Mouse (Mus musculus): ENCODE data around the gene Syne4. TPM values are rescaled to one million over a fixed set of nuclear protein-coding genes. Genes with fewer than 3 reads are reported as not detected.
A peak's percentile ranks its signal among the peaks of the same experiment; 100 is the strongest.

The Syne4 gene
- polyA plus RNA-seq, 1 experiment: 23.6 TPM

- peaks cover 5% of the 10 kb centered on the region for H3K4me1 ChIP-seq (ENCODE audit: control insufficient read depth, insufficient read depth, low read length)
- TF ChIP-seq CTCF (IDR thresholded peaks at IDR 0.05; ENCODE audit: extremely low read depth, insufficient read depth, low read length) (peak; percentile 96), POLR2A (IDR thresholded peaks at IDR 0.05; ENCODE audit: extremely low read depth, insufficient read depth, low read length) (no peak)
- H3K27ac ChIP-seq (ENCODE audit: insufficient read depth, low read length): no peak overlapping the region
- H3K4me3 ChIP-seq (ENCODE audit: insufficient read depth, low read length): no peak overlapping the region
Measured at GRCm38 (mm10) chr7:30336384-30336783, 21.8 kb downstream of the Syne4 start.

GRCm38 (mm10) chr7:30339432-30340109, 25.0 kb downstream of the Syne4 start:
- Histone ChIP-seq H3K27ac (ENCODE audit: insufficient read depth, low read length) (no peak overlapping the region), H3K4me1 (ENCODE audit: control insufficient read depth, insufficient read depth, low read length) (no peaks in the 10 kb centered on the region), H3K4me3 (ENCODE audit: insufficient read depth, low read length) (no peak overlapping the region)
- TF ChIP-seq POLR2A (IDR thresholded peaks at IDR 0.05; ENCODE audit: extremely low read depth, insufficient read depth, low read length) (no peak), CTCF (IDR thresholded peaks at IDR 0.05; ENCODE audit: extremely low read depth, insufficient read depth, low read length) (no peak)

GRCm38 (mm10) chr7:30346635-30347379, 32.2 kb downstream of the Syne4 start:
- Histone ChIP-seq H3K27ac (ENCODE audit: insufficient read depth, low read length) (no peak overlapping the region), H3K4me1 (ENCODE audit: control insufficient read depth, insufficient read depth, low read length) (peaks cover 6% of the 10 kb centered on the region; the same call in 1 of the 2 replicates), H3K4me3 (ENCODE audit: insufficient read depth, low read length) (no peak overlapping the region)
- TF ChIP-seq POLR2A (IDR thresholded peaks at IDR 0.05; ENCODE audit: extremely low read depth, insufficient read depth, low read length): no peak
- TF ChIP-seq CTCF (IDR thresholded peaks at IDR 0.05; ENCODE audit: extremely low read depth, insufficient read depth, low read length): no peak

- no peak overlapping the region for H3K4me3 ChIP-seq (ENCODE audit: insufficient read depth, low read length)
- no peak overlapping the region for H3K27ac ChIP-seq (ENCODE audit: insufficient read depth, low read length)
- TF ChIP-seq POLR2A (IDR thresholded peaks at IDR 0.05; ENCODE audit: extremely low read depth, insufficient read depth, low read length) (no peak), CTCF (IDR thresholded peaks at IDR 0.05; ENCODE audit: extremely low read depth, insufficient read depth, low read length) (peak; percentile 56; the same call in 1 of the 2 replicates)
- H3K4me1 ChIP-seq (ENCODE audit: control insufficient read depth, insufficient read depth, low read length): peaks cover 6% of the 10 kb centered on the region; the same call in 1 of the 2 replicates
Measured at GRCm38 (mm10) chr7:30347828-30348227, 33.2 kb downstream of the Syne4 start.

- no peak overlapping the region for H3K27ac ChIP-seq (ENCODE audit: insufficient read depth, low read length)
- no peak overlapping the region for H3K4me3 ChIP-seq (ENCODE audit: insufficient read depth, low read length)
- TF ChIP-seq CTCF (IDR thresholded peaks at IDR 0.05; ENCODE audit: extremely low read depth, insufficient read depth, low read length) (peak; percentile 81), POLR2A (IDR thresholded peaks at IDR 0.05; ENCODE audit: extremely low read depth, insufficient read depth, low read length) (no peak)
- peaks cover 4% of the 10 kb centered on the region; the same call in 1 of the 2 replicates for H3K4me1 ChIP-seq (ENCODE audit: control insufficient read depth, insufficient read depth, low read length)
Measured at GRCm38 (mm10) chr7:30353279-30353822, 38.7 kb downstream of the Syne4 start.

GRCm38 (mm10) chr7:30354059-30354458, 39.5 kb downstream of the Syne4 start:
- no peak for TF ChIP-seq CTCF (IDR thresholded peaks at IDR 0.05; ENCODE audit: extremely low read depth, insufficient read depth, low read length)
- TF ChIP-seq POLR2A (IDR thresholded peaks at IDR 0.05; ENCODE audit: extremely low read depth, insufficient read depth, low read length): no peak
- no peaks in the 10 kb centered on the region for H3K4me1 ChIP-seq (ENCODE audit: control insufficient read depth, insufficient read depth, low read length)
- no peak overlapping the region for H3K4me3 ChIP-seq (ENCODE audit: insufficient read depth, low read length)
- H3K27ac ChIP-seq (ENCODE audit: insufficient read depth, low read length): no peak overlapping the region

GRCm38 (mm10) chr7:30358378-30359186, 44.0 kb downstream of the Syne4 start:
- no peak overlapping the region for H3K4me3 ChIP-seq (ENCODE audit: insufficient read depth, low read length)
- peaks cover 10% of the 10 kb centered on the region for H3K4me1 ChIP-seq (ENCODE audit: control insufficient read depth, insufficient read depth, low read length)
- H3K27ac ChIP-seq (ENCODE audit: insufficient read depth, low read length): no peak overlapping the region
- no peak for TF ChIP-seq CTCF (IDR thresholded peaks at IDR 0.05; ENCODE audit: extremely low read depth, insufficient read depth, low read length)
- no peak for TF ChIP-seq POLR2A (IDR thresholded peaks at IDR 0.05; ENCODE audit: extremely low read depth, insufficient read depth, low read length)

- no peak for TF ChIP-seq CTCF (IDR thresholded peaks at IDR 0.05; ENCODE audit: extremely low read depth, insufficient read depth, low read length)
- no peak for TF ChIP-seq POLR2A (IDR thresholded peaks at IDR 0.05; ENCODE audit: extremely low read depth, insufficient read depth, low read length)
- H3K4me1 ChIP-seq (ENCODE audit: control insufficient read depth, insufficient read depth, low read length): peaks cover 11% of the 10 kb centered on the region
- no peak overlapping the region for H3K4me3 ChIP-seq (ENCODE audit: insufficient read depth, low read length)
- H3K27ac ChIP-seq (ENCODE audit: insufficient read depth, low read length): no peak overlapping the region
Measured at GRCm38 (mm10) chr7:30359276-30359865, 44.8 kb downstream of the Syne4 start.

GRCm38 (mm10) chr7:30360028-30360427, 45.4 kb downstream of the Syne4 start:
- no peak for TF ChIP-seq CTCF (IDR thresholded peaks at IDR 0.05; ENCODE audit: extremely low read depth, insufficient read depth, low read length)
- no peak for TF ChIP-seq POLR2A (IDR thresholded peaks at IDR 0.05; ENCODE audit: extremely low read depth, insufficient read depth, low read length)
- H3K27ac ChIP-seq (ENCODE audit: insufficient read depth, low read length): no peak overlapping the region
- peaks cover 11% of the 10 kb centered on the region for H3K4me1 ChIP-seq (ENCODE audit: control insufficient read depth, insufficient read depth, low read length)
- H3K4me3 ChIP-seq (ENCODE audit: insufficient read depth, low read length): no peak overlapping the region; the same call in 1 of the 2 replicates

Data from cortical plate, adult 2 months (tissue).